Mouse (Mus musculus): ENCODE measurements around the gene Dtd1. TPM values are rescaled to one million over a fixed set of nuclear protein-coding genes. Genes with fewer than 3 reads are reported as not detected.

Gene Dtd1
- 76.3 TPM for polyA plus RNA-seq (2017; shearing (Covaris generic))

GRCm38 (mm10) chr2:144599831-144600687 is at the start of gene Dtd1:
TSS of gene Dtd1 (plus strand) at chr2:144599897.

GRCm38 (mm10) chr2:144550529-144550928 is 49.2 kb upstream of the Dtd1 start, which contains the start of gene Rbbp9:
TSS of gene Rbbp9 (minus strand) at chr2:144550869.

GRCm38 (mm10) chr2:144555820-144556552 is 43.7 kb upstream of the Dtd1 start, which contains the start of gene Sec23b:
TSS of gene Sec23b (plus strand) at chr2:144556229.

GRCm38 (mm10) chr2:144593951-144594651 is 5.6 kb upstream of the Dtd1 start, which contains the start of gene Smim26:
TSS of gene Smim26 (plus strand) at chr2:144594054.

Other genes starting within 250 kb of the Dtd1 start
- gene Kat14, start 230.9 kb upstream of the Dtd1 start, polyA plus RNA-seq (2017; shearing (Covaris generic)) = 14.4 TPM
- 2.5 TPM for gene Pet117, start 230.9 kb upstream of the Dtd1 start, polyA plus RNA-seq (2017; shearing (Covaris generic))
- 0.16 TPM for gene Dzank1, start 72.5 kb upstream of the Dtd1 start, polyA plus RNA-seq (2017; shearing (Covaris generic))
- gene Polr3f, start 72.2 kb upstream of the Dtd1 start, polyA plus RNA-seq (2017; shearing (Covaris generic)) = 47.5 TPM
- 13.7 TPM for gene Rbbp9, start 49.0 kb upstream of the Dtd1 start, polyA plus RNA-seq (2017; shearing (Covaris generic))
- 88.1 TPM for gene Sec23b, start 43.7 kb upstream of the Dtd1 start, polyA plus RNA-seq (2017; shearing (Covaris generic))
- 34.6 TPM for gene Smim26, start 5.8 kb upstream of the Dtd1 start, polyA plus RNA-seq (2017; shearing (Covaris generic))
- gene Scp2d1, start 223.8 kb downstream of the Dtd1 start, polyA plus RNA-seq (2017; shearing (Covaris generic)) = not detected